In the genomic region with DNA sequence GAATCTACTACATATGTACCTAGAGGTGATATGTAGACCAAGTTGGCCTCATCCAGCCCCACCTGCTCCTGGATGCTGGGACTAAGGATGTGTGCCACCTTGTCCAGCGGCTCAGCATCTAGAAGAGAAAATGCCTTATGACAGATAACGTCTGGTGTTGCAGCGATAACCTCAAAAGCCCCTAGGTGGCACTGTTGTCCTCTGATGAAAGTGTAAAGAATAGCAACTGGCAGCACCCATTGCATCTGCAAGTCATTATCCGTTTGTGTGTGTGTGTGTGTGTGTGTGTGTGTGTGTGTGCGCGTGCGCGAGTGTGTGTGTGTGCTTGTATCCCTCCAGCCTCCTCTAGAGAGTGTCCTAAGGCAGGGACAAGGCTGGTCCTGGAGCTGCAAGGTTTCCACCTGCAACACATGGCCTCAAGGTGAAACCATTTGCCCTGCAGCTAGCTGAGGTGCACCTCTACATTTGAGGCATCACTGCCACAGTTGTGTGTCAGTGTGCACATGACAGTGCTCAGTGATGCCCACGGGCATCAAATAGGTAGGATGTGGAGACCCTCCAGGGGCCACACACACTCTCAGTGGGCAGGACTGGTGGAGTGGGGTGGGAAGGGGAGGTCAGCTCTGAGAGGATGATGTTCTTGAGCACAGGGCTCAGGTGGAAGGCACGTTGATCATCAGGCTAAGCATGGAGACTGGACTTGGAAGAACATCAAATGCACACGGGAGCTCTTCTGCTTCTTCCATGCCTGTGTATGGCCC, we compare ENCODE assay signal across 8 mouse cellular contexts. TPM values are rescaled to one million over a fixed set of nuclear protein-coding genes. Genes with fewer than 3 reads are reported as not detected.
A peak's percentile ranks its signal among the peaks of the same experiment; 100 is the strongest.
DNase-seq lines count a peak whose midpoint lies in the region; ATAC-seq lines count a peak whose summit lies in the region.

No protein-coding gene starts in this region.

- DNase-seq in MN1 (ENCODE audit: low spot score) = peak; percentile 92
- peak; percentile 78 for DNase-seq in cerebellum, adult 9-10 months
- peak; percentile 91 for DNase-seq in hindbrain, embryonic 11.5 days (ENCODE audit: low spot score)
- peak; percentile 82 for DNase-seq in layer of hippocampus, adult 9-11 months
- DNase-seq in ovary, postnatal 36 days (ENCODE audit: low spot score) = peak; percentile 41
- peak; percentile 76 for DNase-seq in thymus, postnatal 14 days

- no peak overlapping the region for H3K4me3 ChIP-seq in hindbrain, embryonic 11.5 days (ENCODE audit: low read depth, low read length)
- H3K4me3 ChIP-seq in lung, embryonic 16.5 days (ENCODE audit: low read length) = no peak overlapping the region

- H3K4me1 ChIP-seq in hindbrain, embryonic 11.5 days (replicated peaks; ENCODE audit: control insufficient read depth, insufficient read depth, low read length) = no peaks in the 10 kb centered on the region
- H3K4me1 ChIP-seq in lung, embryonic 16.5 days (replicated peaks; ENCODE audit: control insufficient read depth, insufficient read depth, low read length) = no peaks in the 10 kb centered on the region

- no peaks in the 10 kb centered on the region for H3K36me3 ChIP-seq in hindbrain, embryonic 11.5 days (ENCODE audit: control insufficient read depth, insufficient read depth, low read length)
- H3K36me3 ChIP-seq in lung, embryonic 16.5 days (ENCODE audit: control insufficient read depth, insufficient read depth, low read length) = peaks cover 4% of the 10 kb centered on the region; the same call in 1 of the 2 replicates

- H3K4me2 ChIP-seq in hindbrain, embryonic 11.5 days (replicated peaks; ENCODE audit: low read depth, low read length) = no peak overlapping the region
- no peak overlapping the region for H3K4me2 ChIP-seq in lung, embryonic 16.5 days (ENCODE audit: low read depth, low read length)

- WGBS in hindbrain, embryonic 11.5 days = 33% methylated on average over 11 of the region's 11 CpGs
- WGBS in lung, embryonic 16.5 days = 24% methylated on average over 11 of the region's 11 CpGs

- no peak overlapping the region for H3K9ac ChIP-seq in hindbrain, embryonic 11.5 days (ENCODE audit: low read depth, low read length)
- H3K9ac ChIP-seq in lung, embryonic 16.5 days (ENCODE audit: low read length) = no peak overlapping the region

- H3K27me3 ChIP-seq in hindbrain, embryonic 11.5 days (ENCODE audit: control insufficient read depth, insufficient read depth, low read length) = no peaks in the 10 kb centered on the region
- H3K27me3 ChIP-seq in lung, embryonic 16.5 days (ENCODE audit: control insufficient read depth, insufficient read depth, low read depth, low read length) = no peaks in the 10 kb centered on the region

- ATAC-seq in frontal cortex, adult (ENCODE audit: low TSS enrichment) = peak; percentile 89
- peak; percentile 71 for ATAC-seq in hindbrain, embryonic 11.5 days (ENCODE audit: low FRiP score)
- peak; percentile 80 for ATAC-seq in lung, embryonic 16.5 days (ENCODE audit: low read depth)

- no peaks in the 10 kb centered on the region for H3K9me3 ChIP-seq in hindbrain, embryonic 11.5 days (ENCODE audit: control insufficient read depth, low read length)
- no peaks in the 10 kb centered on the region for H3K9me3 ChIP-seq in lung, embryonic 16.5 days (ENCODE audit: control insufficient read depth, low read length)

- no peak overlapping the region for H3K27ac ChIP-seq in hindbrain, embryonic 11.5 days (ENCODE audit: low read depth, low read length)
- H3K27ac ChIP-seq in lung, embryonic 16.5 days (ENCODE audit: low read length) = no peak overlapping the region

RNA-seq across cellular contexts. Expression of a gene that starts 27.5 kb away (rescaled TPM):
- polyA plus RNA-seq in hindbrain, embryonic 11.5 days (2014; fragmentation: Nextera tagmentation; extraction: Ambion mirVana) = 9.2 and 9.7 TPM in 2 replicates
- 8.5 and 10.8 TPM in 2 replicates for polyA plus RNA-seq in lung, embryonic 16.5 days (2015; fragmentation: Nextera tagmentation; extraction: Ambion mirVana)

RNA-seq across cellular contexts. Expression of a gene that starts 27.7 kb away (rescaled TPM):
- 3.3 and 3.9 TPM in 2 replicates for polyA plus RNA-seq in hindbrain, embryonic 11.5 days (2014; fragmentation: Nextera tagmentation; extraction: Ambion mirVana)
- polyA plus RNA-seq in lung, embryonic 16.5 days (2015; fragmentation: Nextera tagmentation; extraction: Ambion mirVana) = 2.5 and 3.4 TPM in 2 replicates

RNA-seq across cellular contexts. Expression of a gene that starts 29.5 kb away (rescaled TPM):
- 0.14 and 0.45 TPM in 2 replicates for polyA plus RNA-seq in hindbrain, embryonic 11.5 days (2014; fragmentation: Nextera tagmentation; extraction: Ambion mirVana)
- polyA plus RNA-seq in lung, embryonic 16.5 days (2015; fragmentation: Nextera tagmentation; extraction: Ambion mirVana) = 3.3 and 10.2 TPM in 2 replicates

RNA-seq across cellular contexts. Expression of a gene that starts 41.0 kb away (rescaled TPM):
- 15.3 and 18.5 TPM in 2 replicates for polyA plus RNA-seq in hindbrain, embryonic 11.5 days (2014; fragmentation: Nextera tagmentation; extraction: Ambion mirVana)
- polyA plus RNA-seq in lung, embryonic 16.5 days (2015; fragmentation: Nextera tagmentation; extraction: Ambion mirVana) = 12.2 and 13.5 TPM in 2 replicates

Comparison
In these comparisons a context has a peak if more than half of its experiments do, and no peak if none do; other contexts are left out.
1. DNase-seq: peak in every context shown above with its lines; median percentile 92 in MN1; 91 in hindbrain, embryonic 11.5 days; 82 in layer of hippocampus, adult 9-11 months; 78 in cerebellum, adult 9-10 months; 76 in thymus, postnatal 14 days; 41 in ovary, postnatal 36 days.